Mouse (Mus musculus): ENCODE data around the gene Trappc6a.

GRCm38 (mm10) chr7:19468279-19468678 lies 39.9 kb upstream of the Trappc6a start:
- TF ChIP-seq POLR2A (IDR thresholded peaks at IDR 0.05; ENCODE audit: low read depth, low read length) (no peak), CTCF (IDR thresholded peaks at IDR 0.05; ENCODE audit: extremely low read depth, insufficient read length, insufficient replicate concordance, low read depth, low read length) (no peak)

Measured in small intestine, adult 2 months (tissue).